Mouse (Mus musculus) CH12.LX (cell line): ENCODE measurements around the gene Arrdc2.

Source experiments
- KAT2A ChIP-seq: IDR thresholded peaks from 2 replicates; pipeline ENCODE4 v1.6.1; 2012; ENCODE audit warnings: low read length, improper control_type of control experiment, inconsistent platforms; ENCODE audit not compliant: insufficient replicate concordance
- POLR2A ChIP-seq: IDR thresholded peaks from 2 replicates; pipeline ENCODE4 v1.6.1; 2011; ENCODE audit warnings: low read depth, mild to moderate bottlenecking, improper control_type of control experiment, low read length

DNA sequence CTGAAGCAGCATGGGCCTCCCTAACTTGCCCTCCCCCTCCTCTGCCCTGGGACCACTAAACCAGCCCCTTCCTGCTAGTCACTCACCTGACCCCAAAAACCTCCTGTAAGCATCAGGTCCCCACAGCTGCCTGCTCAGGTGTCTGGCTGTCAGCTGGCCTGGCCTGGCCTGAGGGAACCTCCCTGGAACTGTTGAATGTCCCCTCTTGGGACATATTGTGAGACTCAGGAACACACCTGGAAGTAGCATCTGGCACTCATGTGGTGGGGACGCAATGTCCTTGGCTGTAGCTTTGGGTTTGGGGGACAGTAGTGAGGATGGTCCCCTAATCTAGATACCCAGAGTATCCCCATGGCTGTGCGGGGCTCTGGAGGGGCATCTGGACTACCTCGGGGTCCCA, 5.4 kb downstream of the Arrdc2 start:
- TF ChIP-seq KAT2A (no peak), POLR2A (no peak)
